Mouse (Mus musculus) cerebellum, postnatal 25 days (tissue): Measurements from ENCODE around the gene Gon7.

Source experiments
- DNase-seq, 2 experiments: peaks; one replicate each; pipeline ENCODE4 v3.0.0; 2021; ENCODE audit warnings: mixed read lengths in 2 of 2

Gon7 gene

DNA sequence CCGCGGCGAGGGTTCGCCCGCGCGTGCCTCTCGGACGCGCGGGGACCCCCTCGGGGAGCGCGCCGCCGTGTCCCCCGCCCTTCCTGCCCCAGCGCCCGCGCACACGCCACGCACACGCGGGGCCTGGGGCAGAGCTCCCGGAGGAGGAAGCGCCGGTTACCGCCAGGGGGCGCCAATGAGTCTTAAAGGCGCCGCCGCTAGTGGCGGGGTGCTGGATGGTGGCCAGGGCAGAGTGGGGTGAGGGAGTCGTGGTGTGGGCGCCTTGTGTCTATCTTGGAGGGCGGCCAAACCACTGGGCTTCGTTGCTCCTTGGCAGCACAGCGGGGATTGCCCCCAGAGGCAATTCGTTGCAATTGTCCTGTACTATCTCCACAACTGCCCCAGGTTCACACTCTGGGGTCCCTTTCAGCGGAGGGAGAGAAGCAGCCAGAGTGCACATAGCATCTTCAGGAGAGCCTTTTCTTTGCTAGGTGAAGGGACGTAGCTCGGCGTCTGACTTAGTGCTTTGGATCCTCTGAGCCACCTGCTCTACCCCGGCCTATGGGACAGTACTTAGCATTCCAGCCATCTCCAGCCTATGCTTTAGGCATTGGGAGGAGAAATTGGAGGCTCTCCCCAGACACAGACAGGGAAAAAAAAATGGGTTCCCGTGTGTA is 52.3 kb downstream of the Gon7 start:
- DNase-seq, result peak; percentile 95 to 97

GRCm38 (mm10) chr12:102704457-102705198 is 53.0 kb downstream of the Gon7 start, which contains the start of gene Itpk1:
TSS of gene Itpk1 (minus strand) at chr12:102704930.
- DNase-seq, result peak; percentile 77 to 87

GRCm38 (mm10) chr12:102703921-102704408 is 53.6 kb downstream of the Gon7 start:
- DNase-seq, result peak in 1 of 2 experiments; percentile 63

DNA sequence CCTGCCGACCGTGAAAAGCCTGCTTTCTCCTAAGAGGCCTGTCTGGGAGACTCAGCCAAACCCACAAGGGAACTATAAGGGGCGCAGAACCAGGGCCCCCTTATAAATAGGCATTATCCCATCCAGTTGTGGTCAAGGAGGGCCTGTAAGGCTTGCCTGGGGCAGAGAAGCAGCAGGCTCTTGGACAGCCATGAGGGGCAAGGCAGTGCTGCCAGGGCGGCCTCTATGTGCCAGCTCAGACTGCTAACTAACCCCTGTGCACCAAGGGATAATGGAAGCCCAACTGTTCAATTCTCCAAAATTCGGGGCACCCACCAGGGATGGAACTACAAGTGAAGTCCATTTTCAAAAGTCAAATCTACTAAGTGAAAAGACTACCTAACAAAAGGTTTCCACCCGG is 54.2 kb downstream of the Gon7 start:
- peak; percentile 58 to 67 for DNase-seq
